Mouse (Mus musculus) neural tube, embryonic 12.5 days (tissue): ENCODE data around the gene Prrc2c. TPM values are rescaled to one million over a fixed set of nuclear protein-coding genes. Genes with fewer than 3 reads are reported as not detected.
"Not testable (repeated sequence)": the region's sequence is repeated elsewhere in the genome, so short reads cannot be mapped to it uniquely, and the experiment has no call there.

Source experiments
- ATAC-seq: fragments of 200-750 bp; cut with Nextera tagmentation; 2 replicates; pipeline ENCODE4 v1.8.0; 2017; ENCODE audit warnings: low read depth, mild to moderate bottlenecking, moderate TSS enrichment, moderate library complexity; ENCODE audit not compliant: low FRiP score
- H3K27ac ChIP-seq: fragments of 300-500 bp; sonication (generic); 2 replicates; pipeline ENCODE4 v1.5.1; 2016
- H3K27me3 ChIP-seq: fragments of 300-500 bp; sonication (generic); replicated peaks from 2 replicates; pipeline ENCODE4 v1.6.1; 2016; ENCODE audit warnings: mild to moderate bottlenecking
- H3K36me3 ChIP-seq: fragments of 300-500 bp; sonication (generic); 2 replicates; pipeline ENCODE4 v1.6.1; 2016; ENCODE audit warnings: mild to moderate bottlenecking
- H3K4me1 ChIP-seq: fragments of 300-500 bp; sonication (generic); 2 replicates; pipeline ENCODE4 v1.6.1; 2016
- H3K4me2 ChIP-seq: fragments of 300-500 bp; sonication (generic); replicated peaks from 2 replicates; pipeline ENCODE4 v1.6.1; 2016; ENCODE audit warnings: mild to moderate bottlenecking
- H3K4me3 ChIP-seq: fragments of 300-500 bp; sonication (generic); 2 replicates; pipeline ENCODE4 v1.5.1; 2016
- H3K9ac ChIP-seq: fragments of 300-500 bp; sonication (generic); 2 replicates; pipeline ENCODE4 v1.6.1; 2016; ENCODE audit warnings: mild to moderate bottlenecking
- H3K9me3 ChIP-seq: fragments of 300-500 bp; sonication (generic); 2 replicates; pipeline ENCODE4 v1.6.1; 2016; ENCODE audit warnings: mild to moderate bottlenecking
- WGBS: fragments of 180-500 bp; shearing (Covaris S2); methylation state at CpG from one replicate; pipeline ENCODE4 v1.1.7; 2016; 5-methylcytosine and 5-hydroxymethylcytosine counted together
- polyA plus RNA-seq: library from polyadenylated mRNA; unstranded; fragments of >200 nt; fragmentation: Nextera tagmentation; extraction: Ambion mirVana; gene quantifications from 2 replicates; pipeline ENCODE4 v1.2.1, GENCODE M21; 2016

Gene Prrc2c
- 134 and 157 TPM in 2 replicates for polyA plus RNA-seq

- peak within 1 kb of the TSS; percentile 75 for H3K4me2 ChIP-seq
- H3K4me1 ChIP-seq: peaks cover 14% of the 10 kb centered on the region
- H3K27ac ChIP-seq: peak within 1 kb of the TSS; percentile 95
- WGBS: under 1% methylated on average over 36 of the region's 36 CpGs
- H3K27me3 ChIP-seq: no peaks in the 10 kb centered on the region
- peak; percentile 97 for ATAC-seq
- H3K4me3 ChIP-seq: peak within 1 kb of the TSS; percentile 97
- H3K9me3 ChIP-seq: no peaks in the 10 kb centered on the region
- no peaks in the 10 kb centered on the region for H3K36me3 ChIP-seq
- H3K9ac ChIP-seq: peak within 1 kb of the TSS; percentile 99
Observed at GRCm38 (mm10) chr1:162740401-162740835, at the start of gene Prrc2c. TSS of gene Prrc2c (minus strand) at chr1:162740556.

GRCm38 (mm10) chr1:162785222-162785621, 44.9 kb upstream of the Prrc2c start:
- Histone ChIP-seq H3K4me3 (no peak overlapping the region), H3K4me2 (no peak overlapping the region), H3K27ac (no peak overlapping the region), H3K27me3 (no peaks in the 10 kb centered on the region), H3K9ac (no peak overlapping the region), H3K36me3 (no peaks in the 10 kb centered on the region), H3K9me3 (no peaks in the 10 kb centered on the region), H3K4me1 (no peaks in the 10 kb centered on the region)
- 86% methylated on average over 4 of the region's 4 CpGs for WGBS
- no peak for ATAC-seq

GRCm38 (mm10) chr1:162783669-162784248, 43.4 kb upstream of the Prrc2c start:
- Histone ChIP-seq H3K36me3 (no peaks in the 10 kb centered on the region), H3K4me3 (no peak overlapping the region), H3K9ac (no peak overlapping the region), H3K9me3 (no peaks in the 10 kb centered on the region), H3K27me3 (no peaks in the 10 kb centered on the region), H3K27ac (no peak overlapping the region), H3K4me1 (no peaks in the 10 kb centered on the region), H3K4me2 (no peak overlapping the region)
- ATAC-seq: no peak
- 88% methylated on average over 7 of the region's 7 CpGs for WGBS

DNA sequence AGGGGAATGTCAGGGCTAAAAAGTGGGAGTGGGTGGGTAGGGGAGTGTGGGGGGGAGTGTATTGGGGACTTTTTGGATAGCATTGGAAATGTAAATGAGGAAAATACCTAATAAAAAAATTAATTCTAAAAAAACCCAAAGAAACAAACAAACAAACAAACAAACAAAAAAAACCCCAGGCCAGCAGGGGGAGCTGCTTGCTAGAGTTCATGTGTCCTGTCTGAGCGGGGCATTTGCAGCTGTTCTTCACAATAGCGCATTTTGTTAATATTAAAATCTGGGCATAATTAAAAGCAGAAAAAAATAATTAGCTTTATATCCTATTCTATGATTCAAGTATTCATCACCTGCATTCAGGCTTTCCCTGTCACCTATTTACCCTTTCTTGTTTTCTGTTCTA, 40.7 kb upstream of the Prrc2c start:
- not testable (repeated sequence) for H3K9ac ChIP-seq, H3K4me2 ChIP-seq, H3K27me3 ChIP-seq, H3K4me3 ChIP-seq, H3K9me3 ChIP-seq, H3K36me3 ChIP-seq, H3K27ac ChIP-seq, ATAC-seq, H3K4me1 ChIP-seq
- 93% methylated on average over 2 of the region's 2 CpGs for WGBS

GRCm38 (mm10) chr1:162777943-162778538, 37.7 kb upstream of the Prrc2c start:
- Histone ChIP-seq H3K4me3 (no peak overlapping the region), H3K27ac (no peak overlapping the region), H3K9ac (no peak overlapping the region), H3K4me1 (no peaks in the 10 kb centered on the region), H3K9me3 (no peaks in the 10 kb centered on the region), H3K27me3 (no peaks in the 10 kb centered on the region), H3K4me2 (no peak overlapping the region), H3K36me3 (no peaks in the 10 kb centered on the region)
- ATAC-seq: no peak
- WGBS: 91% methylated on average over 5 of the region's 5 CpGs

DNA sequence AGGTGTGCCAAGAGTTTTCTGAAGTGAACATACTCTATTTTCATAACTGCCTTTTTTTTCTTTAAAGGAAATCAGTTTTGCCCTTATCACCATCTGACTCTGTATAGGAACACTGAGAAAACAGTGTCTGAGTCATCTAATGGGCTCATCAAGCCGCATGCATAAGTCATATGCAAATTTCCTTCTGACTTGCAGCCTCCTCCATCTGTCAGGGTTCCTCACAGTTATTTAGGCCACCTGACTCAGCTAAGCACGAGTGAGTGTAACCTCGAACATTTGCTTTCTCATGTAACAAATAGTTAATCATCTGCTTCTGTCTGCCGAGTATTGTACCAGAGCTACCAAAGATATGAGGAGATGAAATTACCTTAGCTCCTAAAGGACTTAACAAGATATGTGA, 33.3 kb upstream of the Prrc2c start:
- H3K27ac ChIP-seq: no peak overlapping the region
- ATAC-seq: no peak
- H3K4me2 ChIP-seq: no peak overlapping the region
- no peaks in the 10 kb centered on the region for H3K27me3 ChIP-seq
- no peak overlapping the region for H3K9ac ChIP-seq
- WGBS: 64% methylated on average over 4 of the region's 4 CpGs
- no peaks in the 10 kb centered on the region for H3K9me3 ChIP-seq
- no peaks in the 10 kb centered on the region for H3K4me1 ChIP-seq
- no peak overlapping the region for H3K4me3 ChIP-seq
- no peaks in the 10 kb centered on the region for H3K36me3 ChIP-seq

- H3K27me3 ChIP-seq: no peaks in the 10 kb centered on the region
- H3K4me3 ChIP-seq: no peak overlapping the region
- no peaks in the 10 kb centered on the region for H3K36me3 ChIP-seq
- ATAC-seq: no peak; the same call in 1 of the 2 replicates
- H3K27ac ChIP-seq: no peak overlapping the region
- no peak overlapping the region for H3K9ac ChIP-seq
- WGBS: 44% methylated on average over 4 of the region's 4 CpGs
- no peaks in the 10 kb centered on the region for H3K9me3 ChIP-seq
- no peaks in the 10 kb centered on the region for H3K4me1 ChIP-seq
- H3K4me2 ChIP-seq: no peak overlapping the region
Observed at GRCm38 (mm10) chr1:162771617-162772360, 31.4 kb upstream of the Prrc2c start.

DNA sequence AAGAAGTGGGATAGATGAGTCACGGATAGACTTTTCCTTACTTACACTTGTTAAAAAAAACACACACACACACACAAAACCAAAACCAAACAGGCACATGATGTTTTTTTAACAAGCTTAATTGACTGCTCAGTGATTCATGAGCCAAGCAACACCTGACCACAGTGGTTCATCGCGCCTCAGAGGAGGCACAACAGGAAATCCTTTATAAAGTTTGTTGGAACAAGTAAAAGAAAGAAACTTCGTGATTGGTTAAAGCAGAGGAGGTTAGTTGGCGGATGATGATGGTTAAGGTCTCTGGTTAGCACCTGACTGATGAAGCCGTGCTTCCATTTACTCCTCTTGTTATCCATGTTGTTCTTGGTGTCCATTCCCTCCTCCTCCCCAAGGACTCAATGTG, 11.7 kb upstream of the Prrc2c start:
- no peaks in the 10 kb centered on the region for H3K4me1 ChIP-seq
- WGBS: 90% methylated on average over 6 of the region's 6 CpGs
- no peak for ATAC-seq

GRCm38 (mm10) chr1:162749607-162750006, 9.3 kb upstream of the Prrc2c start:
- Histone ChIP-seq H3K9ac (no peak overlapping the region), H3K9me3 (no peaks in the 10 kb centered on the region), H3K4me1 (no peaks in the 10 kb centered on the region), H3K27ac (no peak overlapping the region), H3K4me2 (no peak overlapping the region), H3K4me3 (no peak overlapping the region), H3K36me3 (no peaks in the 10 kb centered on the region), H3K27me3 (no peaks in the 10 kb centered on the region)
- WGBS: 70% methylated on average over 7 of the region's 7 CpGs
- no peak for ATAC-seq

More for the DNA sequence above, 11.7 kb upstream of the Prrc2c start:
- Histone ChIP-seq H3K36me3 (no peaks in the 10 kb centered on the region), H3K27me3 (no peaks in the 10 kb centered on the region), H3K4me2 (no peak overlapping the region), H3K9ac (no peak overlapping the region), H3K9me3 (no peaks in the 10 kb centered on the region), H3K4me3 (no peak overlapping the region), H3K27ac (no peak overlapping the region)

DNA sequence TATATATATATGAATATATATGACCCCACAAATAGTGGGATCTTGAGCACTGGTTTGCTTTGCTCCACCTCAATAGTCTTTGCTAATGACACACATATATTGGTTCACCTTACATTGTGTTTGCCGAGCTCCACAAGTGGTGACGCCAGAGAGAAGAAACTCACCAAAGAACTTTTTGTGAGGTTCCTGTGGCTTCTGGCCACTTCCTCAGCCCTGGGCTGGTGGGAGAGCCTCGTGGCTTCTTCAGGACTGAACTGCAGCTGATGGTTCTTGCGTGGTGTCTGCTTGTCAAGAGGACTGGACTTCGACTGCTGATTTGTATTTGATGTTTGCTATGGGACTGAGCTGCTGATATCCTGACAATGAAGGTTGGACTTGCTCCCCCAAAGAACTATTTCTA, 8.4 kb upstream of the Prrc2c start:
- Histone ChIP-seq H3K27ac (no peak overlapping the region), H3K9me3 (no peaks in the 10 kb centered on the region), H3K9ac (no peak overlapping the region), H3K27me3 (no peaks in the 10 kb centered on the region), H3K4me3 (no peak overlapping the region), H3K36me3 (no peaks in the 10 kb centered on the region), H3K4me2 (no peak overlapping the region), H3K4me1 (no peaks in the 10 kb centered on the region)
- ATAC-seq: no peak
- 90% methylated on average over 5 of the region's 5 CpGs for WGBS

GRCm38 (mm10) chr1:162739831-162740394, 443 bp downstream of the Prrc2c start:
- Histone ChIP-seq H3K27me3 (no peaks in the 10 kb centered on the region), H3K9ac (peak overlapping the region; percentile 99), H3K4me1 (peaks cover 14% of the 10 kb centered on the region), H3K9me3 (no peaks in the 10 kb centered on the region), H3K4me3 (peak overlapping the region; percentile 97), H3K27ac (peak overlapping the region; percentile 95), H3K4me2 (peak overlapping the region; percentile 75), H3K36me3 (no peaks in the 10 kb centered on the region)
- ATAC-seq: peak; percentile 88
- whole genome bisulfite sequencing: under 1% methylated on average over 58 of the region's 58 CpGs

- no peak for ATAC-seq
- no peaks in the 10 kb centered on the region for H3K9me3 ChIP-seq
- peak overlapping the region; percentile 97 for H3K4me3 ChIP-seq
- H3K9ac ChIP-seq: peak overlapping the region; percentile 99
- H3K4me1 ChIP-seq: peaks cover 14% of the 10 kb centered on the region
- 2% methylated on average over 10 of the region's 10 CpGs for WGBS
- no peaks in the 10 kb centered on the region for H3K27me3 ChIP-seq
- peak overlapping the region; percentile 95 for H3K27ac ChIP-seq
- peak overlapping the region; percentile 75 for H3K4me2 ChIP-seq
- H3K36me3 ChIP-seq: no peaks in the 10 kb centered on the region
Observed at GRCm38 (mm10) chr1:162739406-162739805, 950 bp downstream of the Prrc2c start.
